Mouse (Mus musculus): Measurements from ENCODE around the gene Prg2. TPM values are rescaled to one million over a fixed set of nuclear protein-coding genes. Genes with fewer than 3 reads are reported as not detected.

Prg2 gene
- polyA plus RNA-seq (2012; ENCODE audit: low replicate concordance) = 1.1 and 1.2 TPM in 2 replicates

GRCm38 (mm10) chr2:84980188-84980587, at the start of gene Prg2:
TSS of gene Prg2 (plus strand) at chr2:84980461.

GRCm38 (mm10) chr2:84936474-84937429, 43.5 kb upstream of the Prg2 start, which contains the start of gene Slc43a3:
TSS of gene Slc43a3 (plus strand) at chr2:84936579.

GRCm38 (mm10) chr2:84987930-84988329, 7.7 kb downstream of the Prg2 start, which contains the start of gene Prg3:
TSS of gene Prg3 (plus strand) at chr2:84988215.

Other genes with a start within 250 kb of the Prg2 start
- 3.1 and 104 TPM in 2 replicates for gene Ypel4, start 246.4 kb upstream of the Prg2 start, polyA plus RNA-seq (2012; ENCODE audit: low replicate concordance)
- 0.42 TPM in 1 of 2 replicates, not detected in the other for gene Gm19426, start 236.8 kb upstream of the Prg2 start, polyA plus RNA-seq (2012; ENCODE audit: low replicate concordance)
- gene Serping1, start 205.0 kb upstream of the Prg2 start, polyA plus RNA-seq (2012; ENCODE audit: low replicate concordance) = 0.15 and 0.89 TPM in 2 replicates
- gene Ube2l6, start 181.6 kb upstream of the Prg2 start, polyA plus RNA-seq (2012; ENCODE audit: low replicate concordance) = 3.8 and 40.4 TPM in 2 replicates
- gene Smtnl1, start 157.8 kb upstream of the Prg2 start, polyA plus RNA-seq (2012; ENCODE audit: low replicate concordance) = not detected in 2 replicates
- 0.77 and 11.3 TPM in 2 replicates for gene Timm10, start 153.5 kb upstream of the Prg2 start, polyA plus RNA-seq (2012; ENCODE audit: low replicate concordance)
- gene Slc43a1, start 141.6 kb upstream of the Prg2 start, polyA plus RNA-seq (2012; ENCODE audit: low replicate concordance) = 0.89 and 21.1 TPM in 2 replicates
- 0.39 and 1.8 TPM in 2 replicates for gene Rtn4rl2, start 93.8 kb upstream of the Prg2 start, polyA plus RNA-seq (2012; ENCODE audit: low replicate concordance)
- gene Slc43a3, start 43.9 kb upstream of the Prg2 start, polyA plus RNA-seq (2012; ENCODE audit: low replicate concordance) = 2.8 and 7.7 TPM in 2 replicates
- gene Prg3, start 7.8 kb downstream of the Prg2 start, polyA plus RNA-seq (2012; ENCODE audit: low replicate concordance) = 0.98 and 1.2 TPM in 2 replicates
- 36.7 and 66.3 TPM in 2 replicates for gene Ssrp1, start 56.8 kb downstream of the Prg2 start, polyA plus RNA-seq (2012; ENCODE audit: low replicate concordance)
- gene P2rx3, start 57.0 kb downstream of the Prg2 start, polyA plus RNA-seq (2012; ENCODE audit: low replicate concordance) = 0.08 TPM in 1 of 2 replicates, not detected in the other
- gene Tnks1bp1, start 67.6 kb downstream of the Prg2 start, polyA plus RNA-seq (2012; ENCODE audit: low replicate concordance) = 34.0 and 38.7 TPM in 2 replicates
- gene Aplnr, start 155.8 kb downstream of the Prg2 start, polyA plus RNA-seq (2012; ENCODE audit: low replicate concordance) = 0.03 and 0.21 TPM in 2 replicates
- 0.04 TPM in 1 of 2 replicates, not detected in the other for gene Lrrc55, start 216.7 kb downstream of the Prg2 start, polyA plus RNA-seq (2012; ENCODE audit: low replicate concordance)

All from hematopoietic multipotent progenitor cell, adult 10-12 weeks (in vitro differentiated cells).